Mouse (Mus musculus) embryonic facial prominence, embryonic 10.5 days (tissue): Measurements from ENCODE around the gene Dusp19. TPM values are rescaled to one million over a fixed set of nuclear protein-coding genes. Genes with fewer than 3 reads are reported as not detected.

Experiments used
- DNase-seq: peaks from one replicate; pipeline ENCODE4 v3.0.0-alpha.2; 2017; ENCODE audit warnings: low spot score
- H3K27ac ChIP-seq: fragments of 300-500 bp; sonication (generic); replicated peaks from 2 replicates; pipeline ENCODE4 v1.5.1; 2016; ENCODE audit warnings: mild to moderate bottlenecking
- H3K27me3 ChIP-seq: fragments of 300-500 bp; sonication (generic); replicated peaks from 2 replicates; pipeline ENCODE4 v1.6.1; 2016; ENCODE audit warnings: low read depth, mild to moderate bottlenecking; ENCODE audit not compliant: poor library complexity, severe bottlenecking
- H3K36me3 ChIP-seq: fragments of 300-500 bp; sonication (generic); replicated peaks from 2 replicates; pipeline ENCODE4 v1.6.1; 2016; ENCODE audit warnings: mild to moderate bottlenecking, moderate library complexity
- H3K4me1 ChIP-seq: fragments of 300-500 bp; sonication (generic); 2 replicates; pipeline ENCODE4 v1.6.1; 2016
- H3K4me3 ChIP-seq: fragments of 300-500 bp; sonication (generic); 2 replicates; pipeline ENCODE4 v1.5.1; 2016; ENCODE audit warnings: mild to moderate bottlenecking, moderate library complexity
- H3K9me3 ChIP-seq: fragments of 300-500 bp; sonication (generic); 2 replicates; pipeline ENCODE4 v1.6.1; 2016; ENCODE audit warnings: mild to moderate bottlenecking
- WGBS: fragments of 180-500 bp; shearing (Covaris S2); methylation state at CpG from one replicate; pipeline ENCODE4 v1.1.7; 2016; 5-methylcytosine and 5-hydroxymethylcytosine counted together
- polyA plus RNA-seq: library from polyadenylated mRNA; unstranded; fragments of >200 nt; fragmentation: Nextera tagmentation; extraction: Ambion mirVana; gene quantifications from 2 replicates; pipeline ENCODE4 v1.2.1, GENCODE M21; 2016

The Dusp19 gene
- polyA plus RNA-seq: 16.0 and 16.8 TPM in 2 replicates

GRCm38 (mm10) chr2:80616854-80617737 lies at the start of gene Dusp19, which contains the start of gene Nup35:
Gene Dusp19 (plus strand): TSS chr2:80617045.
Gene Nup35 (plus strand): TSS chr2:80617236.
- no peaks in the 10 kb centered on the region for H3K27me3 ChIP-seq
- DNase-seq: peak; percentile 90
- H3K4me3 ChIP-seq: peak within 1 kb of the TSS; percentile 70
- H3K27ac ChIP-seq: peak within 1 kb of the TSS; percentile 80
- no peaks in the 10 kb centered on the region for H3K36me3 ChIP-seq
- peaks cover 14% of the 10 kb centered on the region for H3K4me1 ChIP-seq
- H3K9me3 ChIP-seq: no peaks in the 10 kb centered on the region
- WGBS: 3% methylated on average over 21 of the region's 21 CpGs

- Histone ChIP-seq H3K36me3 (peaks cover 10% of the 10 kb centered on the region), H3K27me3 (no peaks in the 10 kb centered on the region), H3K27ac (no peak overlapping the region), H3K9me3 (no peaks in the 10 kb centered on the region), H3K4me3 (no peak overlapping the region), H3K4me1 (no peaks in the 10 kb centered on the region)
- DNase-seq: no peak
- 93% methylated on average over 4 of the region's 4 CpGs for WGBS
Measured at GRCm38 (mm10) chr2:80567411-80567810, 49.4 kb upstream of the Dusp19 start.

- H3K4me3 ChIP-seq: no peak overlapping the region
- 79% methylated on average over 4 of the region's 4 CpGs for WGBS
- H3K27ac ChIP-seq: no peak overlapping the region
- H3K27me3 ChIP-seq: no peaks in the 10 kb centered on the region
- H3K36me3 ChIP-seq: peaks cover 10% of the 10 kb centered on the region
- DNase-seq: no peak
- H3K9me3 ChIP-seq: no peaks in the 10 kb centered on the region
- no peaks in the 10 kb centered on the region for H3K4me1 ChIP-seq
Measured at GRCm38 (mm10) chr2:80570656-80571055, 46.2 kb upstream of the Dusp19 start.

- no peak overlapping the region for H3K27ac ChIP-seq
- 93% methylated on average over 1 of the region's 1 CpGs for whole genome bisulfite sequencing
- no peak for DNase-seq
- no peaks in the 10 kb centered on the region for H3K27me3 ChIP-seq
- H3K4me3 ChIP-seq: no peak overlapping the region
- peaks cover 5% of the 10 kb centered on the region; the same call in 1 of the 2 replicates for H3K36me3 ChIP-seq
- H3K9me3 ChIP-seq: no peaks in the 10 kb centered on the region
- H3K4me1 ChIP-seq: peaks cover 23% of the 10 kb centered on the region
Measured at GRCm38 (mm10) chr2:80577286-80577685, 39.6 kb upstream of the Dusp19 start.

- peak overlapping the region; percentile 83 for H3K4me3 ChIP-seq
- H3K4me1 ChIP-seq: peaks cover 23% of the 10 kb centered on the region
- no peaks in the 10 kb centered on the region for H3K9me3 ChIP-seq
- DNase-seq: no peak
- no peak overlapping the region for H3K27ac ChIP-seq
- peaks cover 5% of the 10 kb centered on the region; the same call in 1 of the 2 replicates for H3K36me3 ChIP-seq
- H3K27me3 ChIP-seq: no peaks in the 10 kb centered on the region
- 56% methylated on average over 6 of the region's 6 CpGs for WGBS
Measured at GRCm38 (mm10) chr2:80579253-80579891, 37.5 kb upstream of the Dusp19 start.

- Histone ChIP-seq H3K27me3 (no peaks in the 10 kb centered on the region), H3K36me3 (peaks cover 5% of the 10 kb centered on the region; the same call in 1 of the 2 replicates), H3K27ac (peak overlapping the region; percentile 98), H3K4me3 (peak overlapping the region; percentile 83), H3K9me3 (no peaks in the 10 kb centered on the region), H3K4me1 (peaks cover 23% of the 10 kb centered on the region)
- DNase-seq: peak; percentile 65
- WGBS: under 1% methylated on average over 64 of the region's 65 CpGs
Measured at GRCm38 (mm10) chr2:80580311-80580961, 36.4 kb upstream of the Dusp19 start.

- H3K27ac ChIP-seq: peak within 1 kb of the TSS; percentile 98
- peak; percentile 92 for DNase-seq
- WGBS: under 1% methylated on average over 88 of the region's 88 CpGs
- peaks cover 23% of the 10 kb centered on the region for H3K4me1 ChIP-seq
- H3K4me3 ChIP-seq: peak within 1 kb of the TSS; percentile 83
- H3K36me3 ChIP-seq: peaks cover under 1% of the 10 kb centered on the region; the same call in 1 of the 2 replicates
- no peaks in the 10 kb centered on the region for H3K9me3 ChIP-seq
- H3K27me3 ChIP-seq: no peaks in the 10 kb centered on the region
Measured at GRCm38 (mm10) chr2:80581043-80581711, 35.7 kb upstream of the Dusp19 start, which contains the start of gene Nckap1. Gene Nckap1 (minus strand): TSS chr2:80581380.

GRCm38 (mm10) chr2:80582356-80582755 lies 34.5 kb upstream of the Dusp19 start:
- Histone ChIP-seq H3K4me1 (peaks cover 20% of the 10 kb centered on the region), H3K36me3 (no peaks in the 10 kb centered on the region), H3K27ac (no peak overlapping the region), H3K9me3 (no peaks in the 10 kb centered on the region), H3K4me3 (no peak overlapping the region), H3K27me3 (no peaks in the 10 kb centered on the region)
- WGBS: 85% methylated on average over 3 of the region's 3 CpGs
- DNase-seq: no peak

- H3K9me3 ChIP-seq: no peaks in the 10 kb centered on the region
- no peak overlapping the region for H3K4me3 ChIP-seq
- no peak overlapping the region for H3K27ac ChIP-seq
- no peaks in the 10 kb centered on the region for H3K27me3 ChIP-seq
- H3K4me1 ChIP-seq: no peaks in the 10 kb centered on the region
- H3K36me3 ChIP-seq: no peaks in the 10 kb centered on the region
- WGBS: 77% methylated on average over 4 of the region's 4 CpGs
- DNase-seq: no peak
Measured at GRCm38 (mm10) chr2:80594215-80594918, 22.5 kb upstream of the Dusp19 start.

GRCm38 (mm10) chr2:80596960-80597359 lies 19.9 kb upstream of the Dusp19 start:
- WGBS: 77% methylated on average over 5 of the region's 5 CpGs

GRCm38 (mm10) chr2:80599850-80600249 lies 17.0 kb upstream of the Dusp19 start:
- 91% methylated on average over 3 of the region's 3 CpGs for WGBS
- Histone ChIP-seq H3K36me3 (no peaks in the 10 kb centered on the region), H3K4me1 (no peaks in the 10 kb centered on the region), H3K27me3 (no peaks in the 10 kb centered on the region), H3K9me3 (no peaks in the 10 kb centered on the region), H3K27ac (no peak overlapping the region), H3K4me3 (no peak overlapping the region)
- DNase-seq: no peak

More at GRCm38 (mm10) chr2:80596960-80597359, 19.9 kb upstream of the Dusp19 start:
- Histone ChIP-seq H3K36me3 (no peaks in the 10 kb centered on the region), H3K9me3 (no peaks in the 10 kb centered on the region), H3K27me3 (no peaks in the 10 kb centered on the region), H3K4me1 (no peaks in the 10 kb centered on the region), H3K27ac (no peak overlapping the region), H3K4me3 (no peak overlapping the region)
- DNase-seq: no peak
